Mouse (Mus musculus) bone marrow, adult 2 months (tissue): ENCODE data around the gene Zfp54. TPM values are rescaled to one million over a fixed set of nuclear protein-coding genes. Genes with fewer than 3 reads are reported as not detected.
"Not testable (repeated sequence)": the region's sequence is repeated elsewhere in the genome, so short reads cannot be mapped to it uniquely, and the experiment has no call there.

Source experiments
- H3K27ac ChIP-seq: fragments of 200-500 bp; 2 replicates; pipeline ENCODE4 v1.5.1; 2012; ENCODE audit warnings: low read depth, mild to moderate bottlenecking, control low read depth, inconsistent platforms, low read length; ENCODE audit not compliant: control insufficient read depth, poor library complexity, insufficient read depth
- H3K4me1 ChIP-seq: fragments of 200-500 bp; 2 replicates; pipeline ENCODE4 v1.6.1; 2011; ENCODE audit warnings: low read length; ENCODE audit not compliant: control insufficient read depth, insufficient read depth
- H3K4me3 ChIP-seq: fragments of 200-500 bp; replicated peaks from 2 replicates; pipeline ENCODE3; 2011; ENCODE audit warnings: mild to moderate bottlenecking, low read depth, low read length, control low read depth; ENCODE audit not compliant: control insufficient read depth
- CTCF ChIP-seq: fragments of 200-500 bp; IDR thresholded peaks from 2 replicates; pipeline ENCODE4 v1.5.1; 2011; ENCODE audit warnings: low read length, control low read depth; ENCODE audit not compliant: control insufficient read depth, insufficient read depth
- POLR2A ChIP-seq: fragments of 200-500 bp; IDR thresholded peaks from 2 replicates; pipeline ENCODE4 v1.6.1; 2011; ENCODE audit warnings: low read depth, mild to moderate bottlenecking, control low read depth, low read length, borderline replicate concordance; ENCODE audit not compliant: control insufficient read depth
- WGBS: fragments of 180-500 bp; shearing (Covaris S2); methylation state at CpG from one replicate; pipeline ENCODE4 v1.1.7; 2018; 5-methylcytosine and 5-hydroxymethylcytosine counted together
- polyA plus RNA-seq: library from polyadenylated mRNA; stranded (reverse); fragments of >200 nt; gene quantifications from 2 replicates; pipeline ENCODE4 v1.2.4, GENCODE M21; 2011; ENCODE audit warnings: low replicate concordance; ENCODE audit not compliant: missing spikeins, insufficient read depth, insufficient read length

Zfp54 gene
- polyA plus RNA-seq, 1 experiment = 4.6 TPM

- Histone ChIP-seq H3K4me1 (no peaks in the 10 kb centered on the region), H3K27ac (no peak overlapping the region), H3K4me3 (no peak overlapping the region)
- WGBS = 79% methylated on average over 5 of the region's 5 CpGs
- TF ChIP-seq POLR2A (no peak), CTCF (no peak)
These were observed 40.5 kb downstream of the Zfp54 start for GRCm38 (mm10) chr17:21463550-21463949.

GRCm38 (mm10) chr17:21472032-21472652 is 49.1 kb downstream of the Zfp54 start:
- WGBS = 47% methylated on average over 3 of the region's 3 CpGs
- TF ChIP-seq CTCF (no peak), POLR2A (no peak)

GRCm38 (mm10) chr17:21472653-21473307 is 49.8 kb downstream of the Zfp54 start:
- WGBS = 61% methylated on average over 2 of the region's 2 CpGs
- TF ChIP-seq POLR2A (no peak), CTCF (no peak)
- H3K4me3 ChIP-seq = no peak overlapping the region
- H3K27ac ChIP-seq = no peak overlapping the region
- no peaks in the 10 kb centered on the region; the same call in 1 of the 2 replicates for H3K4me1 ChIP-seq

More at GRCm38 (mm10) chr17:21472032-21472652, 49.1 kb downstream of the Zfp54 start:
- Histone ChIP-seq H3K4me1 (no peaks in the 10 kb centered on the region; the same call in 1 of the 2 replicates), H3K27ac (no peak overlapping the region), H3K4me3 (no peak overlapping the region)

- Histone ChIP-seq H3K4me1 (no peaks in the 10 kb centered on the region; the same call in 1 of the 2 replicates), H3K4me3 (no peak overlapping the region), H3K27ac (peak overlapping the region; percentile 39; the same call in 1 of the 2 replicates)
- TF ChIP-seq POLR2A (no peak), CTCF (no peak)
- WGBS = 58% methylated on average over 14 of the region's 14 CpGs
These were observed 50.5 kb downstream of the Zfp54 start for GRCm38 (mm10) chr17:21473362-21474190.

GRCm38 (mm10) chr17:21474729-21475128 is 51.7 kb downstream of the Zfp54 start:
- not testable (repeated sequence) for H3K4me1 ChIP-seq, H3K4me3 ChIP-seq
- H3K27ac ChIP-seq = peak overlapping the region; percentile 30; the same call in 1 of the 2 replicates
- 4% methylated on average over 10 of the region's 10 CpGs for WGBS

GRCm38 (mm10) chr17:21475290-21475689 is 52.3 kb downstream of the Zfp54 start:
- WGBS = 39% methylated on average over 1 of the region's 1 CpGs
- H3K4me1 ChIP-seq, H3K27ac ChIP-seq, H3K4me3 ChIP-seq: not testable (repeated sequence)

GRCm38 (mm10) chr17:21476351-21476750 is 53.3 kb downstream of the Zfp54 start:
- H3K4me1 ChIP-seq, H3K27ac ChIP-seq, H3K4me3 ChIP-seq: not testable (repeated sequence)
- WGBS = 40% methylated on average over 5 of the region's 9 CpGs

GRCm38 (mm10) chr17:21478103-21478777 is 55.2 kb downstream of the Zfp54 start:
- not testable (repeated sequence) for H3K4me1 ChIP-seq, H3K4me3 ChIP-seq, H3K27ac ChIP-seq
- WGBS = 41% methylated on average over 10 of the region's 10 CpGs

Other genes with a start within 250 kb of the Zfp54 start
- gene Vmn1r234, start 197.1 kb upstream of the Zfp54 start, polyA plus RNA-seq = not detected in 2 replicates
- gene Vmn1r235, start 166.8 kb upstream of the Zfp54 start, polyA plus RNA-seq = not detected in 2 replicates
- gene Vmn1r236, start 140.3 kb upstream of the Zfp54 start, polyA plus RNA-seq = 0.32 TPM in 1 of 2 replicates, not detected in the other
- not detected in 2 replicates for gene Vmn1r237, start 111.4 kb upstream of the Zfp54 start, polyA plus RNA-seq
- gene Zfp677, start 39.5 kb upstream of the Zfp54 start, polyA plus RNA-seq = 0.77 and 1.9 TPM in 2 replicates
- gene Zfp51, start 27.1 kb downstream of the Zfp54 start, polyA plus RNA-seq = 3.2 and 6.0 TPM in 2 replicates
- gene Zfp53, start 65.8 kb downstream of the Zfp54 start, polyA plus RNA-seq = 2.7 and 6.8 TPM in 2 replicates
- gene Zfp52, start 112.3 kb downstream of the Zfp54 start, polyA plus RNA-seq = 3.3 and 4.0 TPM in 2 replicates
- gene Zfp948, start 143.8 kb downstream of the Zfp54 start, polyA plus RNA-seq = 1.7 and 2.6 TPM in 2 replicates
- gene Zfp983, start 227.4 kb downstream of the Zfp54 start, polyA plus RNA-seq = 1.2 and 1.5 TPM in 2 replicates